Mouse (Mus musculus): ENCODE results near the gene Gm21244. TPM values are rescaled to one million over a fixed set of nuclear protein-coding genes. Genes with fewer than 3 reads are reported as not detected.
"Not testable (repeated sequence)": the region's sequence is repeated elsewhere in the genome, so short reads cannot be mapped to it uniquely, and the experiment has no call there.

Gene Gm21244
- total RNA-seq (2022) = not detected

GRCm38 (mm10) chrY:7169193-7169592 is at the start of gene Gm21244:
Gene Gm21244, minus strand, starts transcription at chrY:7169293.
- not testable (repeated sequence) for DNase-seq

Other genes starting within 250 kb of the Gm21244 start
- gene Gm28998, start 84.5 kb upstream of the Gm21244 start, total RNA-seq (2022) = not detected
- not detected for gene Gm21788, start 235.7 kb upstream of the Gm21244 start, total RNA-seq (2022)